Mouse (Mus musculus): Measurements from ENCODE around the gene Selenoh. TPM values are rescaled to one million over a fixed set of nuclear protein-coding genes. Genes with fewer than 3 reads are reported as not detected.
A peak's percentile ranks its signal among the peaks of the same experiment; 100 is the strongest.

Selenoh gene
- polyA plus RNA-seq, 1 experiment from 2014 or later, result 66.4 TPM

DNA sequence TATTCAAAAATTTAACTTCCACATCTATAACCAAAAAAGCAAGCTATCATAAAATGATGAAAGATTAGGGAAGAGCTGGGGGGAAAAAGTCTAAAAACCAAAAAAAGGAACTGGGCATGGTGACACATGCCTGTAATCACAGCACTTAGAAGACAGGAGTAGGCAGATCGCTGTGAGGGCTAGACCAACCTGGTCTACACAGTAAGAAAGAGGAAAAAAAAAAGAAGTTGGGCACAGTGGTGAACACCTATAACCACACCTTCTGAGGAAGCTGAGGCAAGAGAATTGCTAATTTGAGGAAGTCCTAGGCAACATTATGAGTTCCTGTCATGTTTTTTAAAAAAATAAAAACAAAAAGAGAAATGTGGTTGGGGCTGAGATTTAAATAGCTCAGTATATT lies 14.7 kb downstream of the Selenoh start:
- Histone ChIP-seq H3K27ac (ENCODE audit: low read length) (no peak overlapping the region), H3K4me1 (ENCODE audit: control insufficient read depth, low read depth, low read length) (no peaks in the 10 kb centered on the region), H3K27me3 (ENCODE audit: control insufficient read depth, insufficient read depth, low read depth, low read length) (no peaks in the 10 kb centered on the region), H3K9ac (ENCODE audit: low read depth, low read length) (no peak overlapping the region), H3K4me2 (ENCODE audit: low read depth, low read length) (no peak overlapping the region), H3K36me3 (ENCODE audit: control insufficient read depth, insufficient read depth) (no peaks in the 10 kb centered on the region), H3K9me3 (replicated peaks; ENCODE audit: control insufficient read depth, low read length) (no peaks in the 10 kb centered on the region), H3K4me3 (ENCODE audit: low read depth, low read length) (no peak overlapping the region)
- no peak for ATAC-seq (ENCODE audit: low read depth)
- 5% methylated on average over 1 of the region's 1 CpGs for WGBS (ENCODE audit: insufficient replicate concordance)

DNA sequence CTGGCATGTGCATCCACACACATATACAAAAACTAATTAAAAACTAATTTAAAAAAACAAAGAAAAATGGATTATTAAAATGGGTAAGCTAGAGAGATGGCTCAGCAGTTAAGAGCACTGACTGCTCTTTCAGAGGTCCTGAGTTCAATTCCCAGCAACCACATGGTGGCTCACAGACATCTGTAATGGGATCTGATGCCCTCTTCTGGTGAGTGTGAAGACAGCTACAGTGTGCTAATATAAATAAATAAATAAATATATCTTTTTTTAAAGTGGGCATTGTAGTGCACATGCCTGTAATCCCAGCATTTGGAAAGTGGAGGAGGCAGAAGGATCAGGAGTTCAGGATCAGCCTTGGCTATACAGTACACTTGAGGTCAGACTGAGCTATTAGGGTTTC lies 17.2 kb downstream of the Selenoh start:
- Histone ChIP-seq H3K4me3 (ENCODE audit: low read depth, low read length) (no peak overlapping the region), H3K27ac (ENCODE audit: low read length) (no peak overlapping the region), H3K36me3 (ENCODE audit: control insufficient read depth, insufficient read depth) (no peaks in the 10 kb centered on the region), H3K9me3 (replicated peaks; ENCODE audit: control insufficient read depth, low read length) (no peaks in the 10 kb centered on the region), H3K9ac (ENCODE audit: low read depth, low read length) (no peak overlapping the region), H3K4me1 (ENCODE audit: control insufficient read depth, low read depth, low read length) (no peaks in the 10 kb centered on the region; the same call in 1 of the 2 replicates), H3K27me3 (ENCODE audit: control insufficient read depth, insufficient read depth, low read depth, low read length) (no peaks in the 10 kb centered on the region), H3K4me2 (ENCODE audit: low read depth, low read length) (no peak overlapping the region)
- no peak for ATAC-seq (ENCODE audit: low read depth)

DNA sequence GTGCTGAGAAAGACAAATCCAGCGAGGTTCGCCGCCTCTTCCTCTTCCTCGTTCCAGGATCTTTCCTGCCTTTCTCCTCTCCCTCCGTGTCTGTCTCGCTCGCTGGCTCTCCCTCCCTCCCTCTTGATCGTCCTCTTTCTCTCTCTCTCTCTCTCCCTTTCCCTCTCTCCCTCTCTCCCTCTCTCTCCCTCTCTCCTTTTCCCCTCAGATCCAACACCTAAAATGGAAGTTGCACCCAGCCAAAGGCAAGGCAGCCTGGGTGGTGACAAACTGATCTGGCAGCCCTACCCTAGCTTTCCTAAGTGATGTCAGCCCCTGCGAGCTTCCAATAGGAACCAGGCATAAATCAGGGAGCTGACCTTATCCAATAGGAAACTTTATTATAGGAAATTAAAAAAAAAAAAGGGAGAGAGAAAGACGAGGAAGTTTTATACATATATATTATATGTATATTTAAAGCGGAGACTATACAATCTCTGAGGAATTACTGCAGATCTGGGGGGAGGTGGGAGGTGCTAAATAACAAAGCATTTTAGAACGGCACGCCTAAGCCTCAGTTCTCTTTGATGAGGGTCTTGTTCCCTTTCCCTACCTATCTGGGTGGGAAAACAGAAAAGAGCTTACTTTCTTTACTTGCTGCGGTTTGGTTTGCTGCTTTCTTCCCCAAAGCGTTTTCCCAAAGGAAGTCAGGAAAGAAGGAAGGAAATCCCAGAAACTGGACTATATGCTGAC lies 19.9 kb downstream of the Selenoh start, which contains the start of gene Ctnnd1:
TSS of gene Ctnnd1 (minus strand) at position 302 of the 732 bp plus-strand sequence.
- peak; percentile 95 for ATAC-seq (ENCODE audit: low read depth)

DNA sequence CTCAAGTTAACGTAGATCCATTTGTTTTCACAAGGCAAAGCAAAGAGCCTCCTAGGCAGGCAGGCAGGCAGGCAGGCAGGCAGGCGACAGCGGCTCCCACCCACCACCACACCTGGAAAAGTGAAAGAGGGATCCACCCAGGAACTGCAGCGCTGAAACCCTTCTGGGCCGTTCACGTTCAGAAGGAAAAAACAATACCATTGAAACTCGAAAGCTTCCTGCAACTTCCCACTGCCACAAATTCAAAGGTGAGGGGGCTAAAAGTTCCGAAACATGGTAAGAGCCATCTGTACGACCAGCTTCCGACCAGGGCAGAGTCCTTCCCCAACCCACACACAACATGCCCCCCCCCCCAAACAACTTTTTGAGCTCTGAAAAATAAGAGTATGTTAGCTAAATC lies 20.9 kb downstream of the Selenoh start:
- no peaks in the 10 kb centered on the region for H3K27me3 ChIP-seq (ENCODE audit: control insufficient read depth, insufficient read depth, low read depth, low read length)
- H3K9ac ChIP-seq (ENCODE audit: low read depth, low read length), result peak overlapping the region; percentile 80
- peak overlapping the region; percentile 68 for H3K4me2 ChIP-seq (ENCODE audit: low read depth, low read length)
- ATAC-seq (ENCODE audit: low read depth), result peak; percentile 42; the same call in 1 of the 2 replicates
- peak overlapping the region; percentile 68 for H3K27ac ChIP-seq (ENCODE audit: low read length)
- peaks cover 8% of the 10 kb centered on the region; the same call in 1 of the 2 replicates for H3K4me1 ChIP-seq (ENCODE audit: control insufficient read depth, low read depth, low read length)
- WGBS (ENCODE audit: insufficient replicate concordance), result 2% methylated on average over 10 of the region's 10 CpGs
- H3K36me3 ChIP-seq (ENCODE audit: control insufficient read depth, insufficient read depth), result no peaks in the 10 kb centered on the region
- H3K4me3 ChIP-seq (ENCODE audit: low read depth, low read length), result peak overlapping the region; percentile 73
- H3K9me3 ChIP-seq (replicated peaks; ENCODE audit: control insufficient read depth, low read length), result no peaks in the 10 kb centered on the region

More for the DNA sequence above, 19.9 kb downstream of the Selenoh start, which contains the start of gene Ctnnd1:
- Histone ChIP-seq H3K4me3 (ENCODE audit: low read depth, low read length) (peak within 1 kb of the TSS; percentile 73), H3K4me1 (ENCODE audit: control insufficient read depth, low read depth, low read length) (peaks cover 8% of the 10 kb centered on the region; the same call in 1 of the 2 replicates), H3K27ac (ENCODE audit: low read length) (peak within 1 kb of the TSS; percentile 87), H3K36me3 (ENCODE audit: control insufficient read depth, insufficient read depth) (no peaks in the 10 kb centered on the region), H3K9ac (ENCODE audit: low read depth, low read length) (peak within 1 kb of the TSS; percentile 80), H3K27me3 (ENCODE audit: control insufficient read depth, insufficient read depth, low read depth, low read length) (no peaks in the 10 kb centered on the region), H3K4me2 (ENCODE audit: low read depth, low read length) (peak within 1 kb of the TSS; percentile 68), H3K9me3 (replicated peaks; ENCODE audit: control insufficient read depth, low read length) (no peaks in the 10 kb centered on the region)
- WGBS (ENCODE audit: insufficient replicate concordance), result under 1% methylated on average over 15 of the region's 15 CpGs

DNA sequence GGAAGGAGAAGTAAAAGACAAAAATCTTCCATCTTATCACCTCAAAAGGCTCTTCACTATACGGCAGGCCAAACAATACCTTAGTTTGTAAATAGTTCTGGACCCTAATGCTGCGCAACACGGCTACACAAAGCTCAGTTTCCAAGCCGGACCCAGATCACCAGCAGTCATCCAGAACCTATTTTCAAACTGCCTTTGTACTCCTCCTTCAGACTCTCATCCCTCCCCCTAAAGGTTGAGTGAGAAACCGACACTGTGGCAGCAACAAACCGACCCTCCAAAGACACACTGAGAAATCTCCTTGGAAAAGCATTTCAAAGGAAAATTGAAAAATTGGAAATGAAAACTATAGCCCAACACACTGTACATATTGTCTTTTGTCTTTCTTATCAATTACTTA lies 22.2 kb downstream of the Selenoh start:
- no peak for ATAC-seq (ENCODE audit: low read depth)
- Histone ChIP-seq H3K4me1 (ENCODE audit: control insufficient read depth, low read depth, low read length) (peaks cover 12% of the 10 kb centered on the region; the same call in 1 of the 2 replicates), H3K4me3 (ENCODE audit: low read depth, low read length) (peak overlapping the region; percentile 34), H3K4me2 (ENCODE audit: low read depth, low read length) (peak overlapping the region; percentile 34), H3K27ac (ENCODE audit: low read length) (no peak overlapping the region), H3K27me3 (ENCODE audit: control insufficient read depth, insufficient read depth, low read depth, low read length) (no peaks in the 10 kb centered on the region), H3K36me3 (ENCODE audit: control insufficient read depth, insufficient read depth) (no peaks in the 10 kb centered on the region), H3K9me3 (replicated peaks; ENCODE audit: control insufficient read depth, low read length) (no peaks in the 10 kb centered on the region), H3K9ac (ENCODE audit: low read depth, low read length) (peak overlapping the region; percentile 22; the same call in 1 of the 2 replicates)
- 55% methylated on average over 6 of the region's 6 CpGs for WGBS (ENCODE audit: insufficient replicate concordance)

DNA sequence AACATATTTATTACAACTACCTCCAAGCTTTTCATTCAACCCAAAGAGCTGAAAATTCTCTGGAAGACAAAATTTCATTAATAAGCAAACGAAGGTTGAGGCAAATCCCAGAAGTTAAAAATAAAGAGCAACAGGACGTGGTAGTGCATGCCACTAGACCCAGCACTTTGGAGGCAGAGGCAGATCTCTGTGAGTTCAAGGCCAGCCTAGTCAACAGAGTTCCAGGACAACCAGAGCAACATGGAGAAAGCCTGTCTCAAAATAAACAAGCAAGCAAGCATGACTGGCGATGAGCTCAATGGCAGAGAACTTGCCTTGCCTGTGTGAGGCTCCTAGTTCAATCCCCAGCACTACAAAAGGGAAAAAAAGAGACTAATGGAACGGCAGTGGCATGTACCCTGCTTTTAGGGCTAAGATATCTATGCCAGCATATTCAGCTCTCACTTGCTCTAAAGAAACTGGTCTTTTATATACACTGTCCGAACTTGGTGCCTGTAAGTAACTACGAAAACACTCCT lies 23.5 kb downstream of the Selenoh start:
- Histone ChIP-seq H3K9ac (ENCODE audit: low read depth, low read length) (no peak overlapping the region), H3K27me3 (ENCODE audit: control insufficient read depth, insufficient read depth, low read depth, low read length) (no peaks in the 10 kb centered on the region), H3K36me3 (ENCODE audit: control insufficient read depth, insufficient read depth) (no peaks in the 10 kb centered on the region), H3K27ac (ENCODE audit: low read length) (no peak overlapping the region), H3K9me3 (replicated peaks; ENCODE audit: control insufficient read depth, low read length) (no peaks in the 10 kb centered on the region), H3K4me1 (ENCODE audit: control insufficient read depth, low read depth, low read length) (peaks cover 12% of the 10 kb centered on the region; the same call in 1 of the 2 replicates), H3K4me2 (ENCODE audit: low read depth, low read length) (no peak overlapping the region), H3K4me3 (ENCODE audit: low read depth, low read length) (no peak overlapping the region)
- 69% methylated on average over 6 of the region's 6 CpGs for WGBS (ENCODE audit: insufficient replicate concordance)
- no peak for ATAC-seq (ENCODE audit: low read depth)

DNA sequence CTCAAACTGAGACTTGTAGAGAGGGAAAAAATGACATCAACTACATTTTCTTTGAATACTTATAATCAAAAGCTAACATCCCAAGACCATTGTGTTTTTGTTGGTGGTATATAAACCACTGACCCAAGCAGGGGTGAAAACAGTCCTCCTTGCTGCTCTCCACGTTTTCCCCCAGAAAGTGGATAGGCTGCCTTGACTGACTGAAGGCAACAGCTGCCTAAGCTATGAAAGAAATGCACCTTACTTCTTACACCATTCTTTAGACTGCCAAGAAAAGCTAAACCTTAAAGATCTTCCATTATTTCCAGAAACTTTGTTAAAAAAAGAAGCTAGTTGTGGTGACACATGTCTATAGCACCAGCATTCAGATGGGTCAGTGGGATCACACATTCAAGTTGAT lies 24.4 kb downstream of the Selenoh start:
- no peaks in the 10 kb centered on the region for H3K9me3 ChIP-seq (replicated peaks; ENCODE audit: control insufficient read depth, low read length)
- 66% methylated on average over 1 of the region's 1 CpGs for WGBS (ENCODE audit: insufficient replicate concordance)
- no peak overlapping the region for H3K27ac ChIP-seq (ENCODE audit: low read length)

DNA sequence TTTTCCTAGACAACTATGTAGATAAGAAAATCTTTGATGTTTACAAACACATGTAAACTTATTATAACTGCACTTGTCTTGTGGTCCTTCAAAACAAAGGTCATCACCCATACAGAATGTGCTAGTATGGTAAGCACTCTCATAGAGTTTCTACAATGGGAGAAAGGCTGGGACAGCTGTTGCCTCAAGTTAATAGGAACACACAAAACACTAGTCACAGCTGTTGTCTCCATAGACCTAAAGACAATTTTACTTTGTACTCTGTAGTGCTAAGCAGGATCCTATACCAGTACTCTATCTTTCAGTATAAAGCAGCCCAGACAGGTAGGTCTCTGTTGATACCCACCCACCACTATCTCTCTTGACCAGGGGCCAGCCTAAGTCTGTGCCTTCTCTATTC lies 29.7 kb downstream of the Selenoh start:
- no peaks in the 10 kb centered on the region for H3K27me3 ChIP-seq (ENCODE audit: control insufficient read depth, insufficient read depth, low read depth, low read length)
- no peak overlapping the region for H3K4me2 ChIP-seq (ENCODE audit: low read depth, low read length)
- no peak overlapping the region for H3K4me3 ChIP-seq (ENCODE audit: low read depth, low read length)
- peaks cover 25% of the 10 kb centered on the region for H3K4me1 ChIP-seq (ENCODE audit: control insufficient read depth, low read depth, low read length)
- no peak overlapping the region for H3K9ac ChIP-seq (ENCODE audit: low read depth, low read length)
- no peaks in the 10 kb centered on the region for H3K36me3 ChIP-seq (ENCODE audit: control insufficient read depth, insufficient read depth)
- no peak overlapping the region for H3K27ac ChIP-seq (ENCODE audit: low read length)
- no peaks in the 10 kb centered on the region for H3K9me3 ChIP-seq (replicated peaks; ENCODE audit: control insufficient read depth, low read length)
- ATAC-seq (ENCODE audit: low read depth), result no peak

More for the DNA sequence above, 24.4 kb downstream of the Selenoh start:
- Histone ChIP-seq H3K27me3 (ENCODE audit: control insufficient read depth, insufficient read depth, low read depth, low read length) (no peaks in the 10 kb centered on the region), H3K4me3 (ENCODE audit: low read depth, low read length) (no peak overlapping the region), H3K4me1 (ENCODE audit: control insufficient read depth, low read depth, low read length) (peaks cover 14% of the 10 kb centered on the region), H3K9ac (ENCODE audit: low read depth, low read length) (no peak overlapping the region), H3K36me3 (ENCODE audit: control insufficient read depth, insufficient read depth) (no peaks in the 10 kb centered on the region), H3K4me2 (ENCODE audit: low read depth, low read length) (no peak overlapping the region)
- no peak for ATAC-seq (ENCODE audit: low read depth)

All from liver, embryonic 16.5 days (tissue).